Mouse (Mus musculus) macrophage (primary cell): ENCODE measurements around the gene Jph3. TPM values are rescaled to one million over a fixed set of nuclear protein-coding genes. Genes with fewer than 3 reads are reported as not detected.

Source experiments
- polyA plus RNA-seq: library from polyadenylated mRNA; stranded (reverse); fragments of 250-400 nt; gene quantifications from 3 replicates; pipeline ENCODE4 v1.2.4, GENCODE M21; 2018; ENCODE audit warnings: inconsistent platforms

Gene Jph3
- polyA plus RNA-seq, 1 experiment from 2014 or later: 0.26 TPM

Other genes with a start within 250 kb of the Jph3 start
- not detected in 3 replicates for gene 1700018B08Rik, start 185.3 kb upstream of the Jph3 start, polyA plus RNA-seq
- 3.7 to 7.2 TPM (median 6.6 TPM) in 3 replicates for gene Fbxo31, start 150.8 kb upstream of the Jph3 start, polyA plus RNA-seq
- gene Map1lc3b, start 139.3 kb upstream of the Jph3 start, polyA plus RNA-seq: 97.3 to 168 TPM (median 103 TPM) in 3 replicates
- gene Zcchc14, start 76.7 kb upstream of the Jph3 start, polyA plus RNA-seq: 3.0 to 3.6 TPM (median 3.1 TPM) in 3 replicates
- gene Klhdc4, start 99.9 kb downstream of the Jph3 start, polyA plus RNA-seq: 18.7 to 27.6 TPM (median 19.1 TPM) in 3 replicates
- gene Slc7a5, start 178.1 kb downstream of the Jph3 start, polyA plus RNA-seq: 0.98 to 9.9 TPM (median 1.2 TPM) in 3 replicates
- gene Car5a, start 215.3 kb downstream of the Jph3 start, polyA plus RNA-seq: not detected in 3 replicates
- gene Banp, start 220.1 kb downstream of the Jph3 start, polyA plus RNA-seq: 10.1 to 11.0 TPM (median 10.5 TPM) in 3 replicates